Mouse (Mus musculus) c-Kit-negative CD71-positive TER-119-positive erythroid progenitor cells, embryonic 14.5 days (primary cell): Measurements from ENCODE around the gene Serpina3g.
"Not testable (repeated sequence)": the region's sequence is repeated elsewhere in the genome, so short reads cannot be mapped to it uniquely, and the experiment has no call there.

Experiments
- DNase-seq: peaks from one replicate; pipeline ENCODE4 v3.0.0-alpha.2; 2013; ENCODE audit warnings: low read depth, low spot score

Gene Serpina3g

GRCm38 (mm10) chr12:104235915-104236314 lies at the start of gene Serpina3g:
TSS of gene Serpina3g (plus strand) at chr12:104236245.
- no peak for DNase-seq

DNA sequence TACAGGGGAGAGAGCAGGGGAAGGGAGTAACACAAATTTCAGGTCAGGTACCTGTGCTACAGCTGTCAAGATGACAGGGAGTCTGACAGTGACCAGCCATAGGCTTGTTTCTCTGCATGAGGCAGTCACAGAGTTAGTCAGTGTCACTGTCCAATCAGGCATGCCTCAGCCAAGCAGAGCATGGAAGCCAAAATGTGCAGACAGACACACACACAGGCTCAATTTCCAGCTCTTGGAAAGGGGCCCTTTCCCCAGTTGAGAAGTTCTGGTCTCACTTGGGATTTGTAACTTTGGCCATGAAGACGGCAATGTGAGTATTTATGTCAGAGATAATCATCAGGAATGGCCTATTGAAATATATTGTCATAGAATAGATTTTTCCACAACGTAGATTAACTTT lies 46.8 kb upstream of the Serpina3g start:
- no peak for DNase-seq

DNA sequence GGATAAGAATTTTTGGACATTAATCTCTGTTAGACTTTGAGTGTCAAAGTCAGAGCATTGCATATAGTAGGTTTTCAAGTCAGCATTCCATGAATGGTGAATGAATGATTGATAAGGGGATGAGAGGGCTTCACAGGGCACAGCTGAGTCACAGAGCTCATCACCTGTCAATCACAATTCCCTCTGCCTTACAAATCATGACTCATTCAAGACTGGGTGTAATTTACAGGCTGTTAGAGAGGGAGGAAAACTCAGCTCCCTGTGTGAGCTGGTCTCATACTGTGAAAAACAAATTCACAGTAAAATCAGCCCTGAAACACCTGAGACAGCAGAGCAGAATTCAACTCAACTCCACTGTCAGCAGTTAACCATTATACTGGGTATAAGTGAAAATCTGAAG lies 45.2 kb upstream of the Serpina3g start:
- no peak for DNase-seq

GRCm38 (mm10) chr12:104209149-104209548 lies 26.9 kb upstream of the Serpina3g start:
- no peak for DNase-seq

DNA sequence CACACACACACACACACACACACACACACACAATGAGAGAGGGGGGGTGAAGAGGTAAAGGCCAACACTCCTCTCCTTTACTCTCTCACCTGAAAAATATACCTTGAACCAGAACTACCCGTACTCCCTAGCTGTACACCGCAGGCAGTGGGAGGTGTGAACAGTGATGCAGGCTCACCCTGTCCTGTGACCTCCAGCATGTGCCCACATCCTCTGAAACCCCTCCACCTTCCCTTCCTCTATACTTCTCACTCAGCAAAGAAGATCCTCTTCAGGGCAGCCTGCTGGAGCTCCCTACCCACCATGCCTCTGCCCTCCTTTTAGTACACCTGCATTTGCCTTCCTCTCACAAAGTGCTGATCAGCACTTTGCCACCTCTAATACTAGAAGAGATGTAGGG lies 26.2 kb upstream of the Serpina3g start:
- DNase-seq = no peak

- no peak for DNase-seq
These were observed 22.2 kb upstream of the Serpina3g start for GRCm38 (mm10) chr12:104213689-104214444.

DNA sequence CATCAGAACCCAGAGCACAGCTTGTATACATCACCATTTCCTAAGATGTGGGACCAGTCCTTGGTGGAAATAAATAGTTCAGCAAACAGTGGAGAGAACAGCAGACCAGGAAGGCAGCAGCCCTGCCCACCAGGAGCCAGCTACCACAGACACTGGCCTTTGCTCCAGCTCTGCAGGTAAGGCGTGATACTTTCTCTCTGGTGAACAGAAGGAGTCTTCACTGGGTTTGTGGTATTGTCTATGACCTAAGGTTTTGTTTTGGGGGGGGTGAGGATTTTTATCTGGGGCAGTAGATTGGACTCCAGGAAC lies 21.6 kb upstream of the Serpina3g start, which contains the start of gene Serpina3f:
TSS of gene Serpina3f (plus strand) at position 100 of the 309 bp plus-strand sequence.
- DNase-seq = no peak

GRCm38 (mm10) chr12:104215249-104215648 lies 20.8 kb upstream of the Serpina3g start:
- no peak for DNase-seq

- DNase-seq = no peak
These were observed 14.4 kb upstream of the Serpina3g start for GRCm38 (mm10) chr12:104221616-104222015.

- no peak for DNase-seq
These were observed 12.4 kb upstream of the Serpina3g start for GRCm38 (mm10) chr12:104223690-104224089.

- no peak for DNase-seq
These were observed 11.3 kb upstream of the Serpina3g start for GRCm38 (mm10) chr12:104224598-104225300.

DNA sequence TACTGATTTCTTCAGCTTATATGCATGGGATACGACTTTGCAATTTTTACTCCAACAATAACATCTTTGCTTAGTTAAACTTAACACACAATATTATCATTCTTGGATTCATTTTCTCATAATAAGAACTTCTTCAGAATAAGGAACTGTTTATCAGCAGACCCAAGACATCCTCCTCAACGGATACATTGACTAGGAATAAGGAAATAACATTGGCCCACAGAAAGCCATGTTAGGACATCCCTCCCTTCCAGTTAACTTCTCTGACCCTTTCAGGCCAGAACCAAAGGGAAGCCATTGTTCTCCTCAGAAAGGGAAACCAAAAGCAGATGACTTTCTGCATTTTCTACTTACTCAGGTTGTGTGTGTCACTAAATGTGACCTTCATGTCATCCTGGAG lies 5.3 kb upstream of the Serpina3g start:
- DNase-seq = no peak

- DNase-seq = not testable (repeated sequence)
These were observed 2.0 kb downstream of the Serpina3g start for GRCm38 (mm10) chr12:104238048-104238447.

- no peak for DNase-seq
These were observed 7.3 kb downstream of the Serpina3g start for GRCm38 (mm10) chr12:104243307-104243706.

DNA sequence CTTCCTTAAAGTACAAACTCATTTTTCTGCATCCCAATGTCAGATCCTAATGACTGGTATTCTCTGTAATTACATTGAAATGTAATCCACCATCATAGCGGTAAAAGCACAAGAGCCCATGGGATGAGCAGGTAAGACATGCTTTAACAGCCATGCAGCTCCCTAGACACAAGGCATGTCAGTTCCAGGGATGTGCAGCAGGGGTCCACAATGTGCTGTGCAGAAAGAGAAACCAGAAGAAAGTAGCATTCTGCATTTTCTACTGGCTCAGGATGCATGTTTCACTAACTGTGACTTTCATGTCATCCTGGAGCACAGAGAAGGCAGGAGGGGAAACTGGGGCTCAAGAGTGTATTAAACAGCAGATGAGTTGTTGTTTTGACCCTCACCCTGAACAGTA lies 9.0 kb downstream of the Serpina3g start:
- no peak for DNase-seq

- no peak for DNase-seq
These were observed 9.6 kb downstream of the Serpina3g start for GRCm38 (mm10) chr12:104245595-104245994.

- no peak for DNase-seq
These were observed 11.5 kb downstream of the Serpina3g start for GRCm38 (mm10) chr12:104247553-104248002.

GRCm38 (mm10) chr12:104248231-104248630 lies 12.2 kb downstream of the Serpina3g start:
- DNase-seq = no peak

GRCm38 (mm10) chr12:104261041-104261440 lies 25.0 kb downstream of the Serpina3g start:
- no peak for DNase-seq

DNA sequence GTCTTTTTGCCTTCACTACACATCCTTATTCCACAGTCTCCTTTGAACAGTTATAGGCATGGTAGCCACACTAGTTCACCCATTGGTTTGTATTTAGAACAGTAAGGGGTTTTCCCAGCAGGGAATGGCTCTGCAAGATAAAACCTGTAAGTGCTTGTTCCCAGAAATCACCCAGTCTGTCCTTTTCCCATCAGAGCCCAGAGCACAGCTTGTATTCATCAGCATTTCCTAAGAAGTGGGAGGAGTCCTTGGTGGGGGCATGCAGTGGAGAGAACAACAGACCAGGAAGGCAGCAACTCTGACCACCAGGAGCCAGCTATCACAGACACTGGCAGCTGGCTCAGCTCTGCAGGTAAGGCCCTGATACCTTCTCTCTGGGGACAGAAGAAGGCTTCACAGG lies 26.8 kb downstream of the Serpina3g start, which contains the start of gene Serpina3i:
TSS of gene Serpina3i (plus strand) at position 260 of the 400 bp plus-strand sequence.
- no peak for DNase-seq

DNA sequence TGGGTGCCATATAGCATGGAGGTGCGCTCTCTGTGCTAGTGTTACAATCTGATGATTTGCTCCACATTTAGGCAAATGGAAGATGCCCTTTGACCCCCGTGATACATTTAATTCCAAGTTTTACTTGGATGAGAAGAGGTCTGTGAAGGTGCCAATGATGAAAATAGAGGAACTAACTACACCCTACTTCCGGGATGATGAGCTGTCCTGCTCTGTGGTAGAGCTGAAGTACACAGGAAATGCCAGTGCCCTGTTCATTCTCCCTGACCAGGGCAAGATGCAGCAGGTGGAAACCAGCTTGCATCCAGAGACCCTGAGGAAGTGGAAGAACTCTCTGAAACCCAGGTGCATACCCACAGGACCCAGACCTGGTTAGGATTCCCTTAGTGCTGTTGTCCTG lies 30.3 kb downstream of the Serpina3g start:
- DNase-seq = no peak

GRCm38 (mm10) chr12:104278216-104279055 lies 42.4 kb downstream of the Serpina3g start:
- DNase-seq = no peak
